Mouse (Mus musculus): Measurements from ENCODE around the gene Dnajc21. TPM values are rescaled to one million over a fixed set of nuclear protein-coding genes. Genes with fewer than 3 reads are reported as not detected.
"Not testable (repeated sequence)": the region's sequence is repeated elsewhere in the genome, so short reads cannot be mapped to it uniquely, and the experiment has no call there.

Dnajc21 gene
- 5.1 and 7.0 TPM in 2 replicates for polyA plus RNA-seq (2014; fragmentation: Nextera tagmentation; extraction: Ambion mirVana)

- H3K4me2 ChIP-seq (ENCODE audit: low read length) = peak within 1 kb of the TSS; percentile 82
- no peaks in the 10 kb centered on the region for H3K27me3 ChIP-seq (replicated peaks; ENCODE audit: control insufficient read depth, insufficient read depth, low read length)
- no peaks in the 10 kb centered on the region for H3K9me3 ChIP-seq (replicated peaks; ENCODE audit: control insufficient read depth, low read length)
- DNase-seq (ENCODE audit: low spot score) = peak; percentile 87
- 1% methylated on average over 57 of the region's 87 CpGs for WGBS
- H3K4me3 ChIP-seq (ENCODE audit: low read depth, low read length) = peak within 1 kb of the TSS; percentile 82
- peaks cover 5% of the 10 kb centered on the region; the same call in 1 of the 2 replicates for H3K4me1 ChIP-seq (ENCODE audit: control insufficient read depth, insufficient read depth, low read length)
- ATAC-seq = peak; percentile 95
- peaks cover 4% of the 10 kb centered on the region for H3K36me3 ChIP-seq (ENCODE audit: control insufficient read depth, insufficient read depth, low read length)
- peak within 1 kb of the TSS; percentile 87 for H3K27ac ChIP-seq (ENCODE audit: low read depth, low read length)
- H3K9ac ChIP-seq (ENCODE audit: low read length) = peak within 1 kb of the TSS; percentile 88
Observed at GRCm38 (mm10) chr15:10470151-10470831, at the start of gene Dnajc21. Gene Dnajc21, minus strand, starts transcription at chr15:10470516.

- no peak overlapping the region for H3K4me3 ChIP-seq (ENCODE audit: low read depth, low read length)
- no peak overlapping the region for H3K4me2 ChIP-seq (ENCODE audit: low read length)
- no peak for ATAC-seq
- H3K4me1 ChIP-seq (ENCODE audit: control insufficient read depth, insufficient read depth, low read length) = no peaks in the 10 kb centered on the region
- no peak overlapping the region for H3K9ac ChIP-seq (ENCODE audit: low read length)
- no peaks in the 10 kb centered on the region for H3K9me3 ChIP-seq (replicated peaks; ENCODE audit: control insufficient read depth, low read length)
- WGBS = 75% methylated on average over 7 of the region's 7 CpGs
- DNase-seq (ENCODE audit: low spot score) = no peak
- H3K27me3 ChIP-seq (replicated peaks; ENCODE audit: control insufficient read depth, insufficient read depth, low read length) = no peaks in the 10 kb centered on the region
- no peaks in the 10 kb centered on the region for H3K36me3 ChIP-seq (ENCODE audit: control insufficient read depth, insufficient read depth, low read length)
- H3K27ac ChIP-seq (ENCODE audit: low read depth, low read length) = no peak overlapping the region
Observed at GRCm38 (mm10) chr15:10515166-10515565, 44.9 kb upstream of the Dnajc21 start.

- Histone ChIP-seq H3K4me1 (ENCODE audit: control insufficient read depth, insufficient read depth, low read length) (no peaks in the 10 kb centered on the region), H3K27me3 (replicated peaks; ENCODE audit: control insufficient read depth, insufficient read depth, low read length) (no peaks in the 10 kb centered on the region), H3K36me3 (ENCODE audit: control insufficient read depth, insufficient read depth, low read length) (no peaks in the 10 kb centered on the region), H3K4me2 (ENCODE audit: low read length) (no peak overlapping the region), H3K27ac (ENCODE audit: low read depth, low read length) (no peak overlapping the region), H3K9ac (ENCODE audit: low read length) (no peak overlapping the region), H3K4me3 (ENCODE audit: low read depth, low read length) (no peak overlapping the region), H3K9me3 (replicated peaks; ENCODE audit: control insufficient read depth, low read length) (no peaks in the 10 kb centered on the region)
- 85% methylated on average over 11 of the region's 11 CpGs for WGBS
- ATAC-seq (no peak), DNase-seq (ENCODE audit: low spot score) (no peak)
Observed at GRCm38 (mm10) chr15:10506099-10506498, 35.8 kb upstream of the Dnajc21 start.

- 58% methylated on average over 11 of the region's 11 CpGs for WGBS
- no peaks in the 10 kb centered on the region for H3K4me1 ChIP-seq (ENCODE audit: control insufficient read depth, insufficient read depth, low read length)
- no peak overlapping the region for H3K4me3 ChIP-seq (ENCODE audit: low read depth, low read length)
- no peak overlapping the region for H3K4me2 ChIP-seq (ENCODE audit: low read length)
- H3K27ac ChIP-seq (ENCODE audit: low read depth, low read length) = no peak overlapping the region
- no peaks in the 10 kb centered on the region for H3K27me3 ChIP-seq (replicated peaks; ENCODE audit: control insufficient read depth, insufficient read depth, low read length)
- H3K36me3 ChIP-seq (ENCODE audit: control insufficient read depth, insufficient read depth, low read length) = peaks cover 1% of the 10 kb centered on the region; the same call in 1 of the 2 replicates
- H3K9me3 ChIP-seq (replicated peaks; ENCODE audit: control insufficient read depth, low read length) = no peaks in the 10 kb centered on the region
- DNase-seq (ENCODE audit: low spot score) (peak; percentile 83), ATAC-seq (peak; percentile 96)
- H3K9ac ChIP-seq (ENCODE audit: low read length) = no peak overlapping the region
Observed at GRCm38 (mm10) chr15:10500838-10501719, 30.8 kb upstream of the Dnajc21 start.

GRCm38 (mm10) chr15:10500035-10500434 is 29.7 kb upstream of the Dnajc21 start:
- H3K27me3 ChIP-seq (replicated peaks; ENCODE audit: control insufficient read depth, insufficient read depth, low read length) = no peaks in the 10 kb centered on the region
- ATAC-seq = no peak
- no peak for DNase-seq (ENCODE audit: low spot score)
- 85% methylated on average over 5 of the region's 5 CpGs for WGBS
- H3K9me3 ChIP-seq (replicated peaks; ENCODE audit: control insufficient read depth, low read length) = no peaks in the 10 kb centered on the region
- H3K36me3 ChIP-seq (ENCODE audit: control insufficient read depth, insufficient read depth, low read length) = peaks cover 5% of the 10 kb centered on the region; the same call in 1 of the 2 replicates
- H3K4me2 ChIP-seq (ENCODE audit: low read length) = no peak overlapping the region
- no peak overlapping the region for H3K4me3 ChIP-seq (ENCODE audit: low read depth, low read length)
- no peaks in the 10 kb centered on the region for H3K4me1 ChIP-seq (ENCODE audit: control insufficient read depth, insufficient read depth, low read length)
- no peak overlapping the region for H3K27ac ChIP-seq (ENCODE audit: low read depth, low read length)
- no peak overlapping the region for H3K9ac ChIP-seq (ENCODE audit: low read length)

GRCm38 (mm10) chr15:10499593-10499992 is 29.3 kb upstream of the Dnajc21 start:
- Histone ChIP-seq H3K4me1 (ENCODE audit: control insufficient read depth, insufficient read depth, low read length) (no peaks in the 10 kb centered on the region), H3K9me3 (replicated peaks; ENCODE audit: control insufficient read depth, low read length) (no peaks in the 10 kb centered on the region), H3K4me2 (ENCODE audit: low read length) (no peak overlapping the region), H3K9ac (ENCODE audit: low read length) (no peak overlapping the region), H3K27me3 (replicated peaks; ENCODE audit: control insufficient read depth, insufficient read depth, low read length) (no peaks in the 10 kb centered on the region), H3K36me3 (ENCODE audit: control insufficient read depth, insufficient read depth, low read length) (peaks cover 5% of the 10 kb centered on the region; the same call in 1 of the 2 replicates), H3K27ac (ENCODE audit: low read depth, low read length) (no peak overlapping the region), H3K4me3 (ENCODE audit: low read depth, low read length) (no peak overlapping the region)
- WGBS = 84% methylated on average over 5 of the region's 5 CpGs
- DNase-seq (ENCODE audit: low spot score) = no peak
- ATAC-seq = no peak

- 93% methylated on average over 1 of the region's 1 CpGs for WGBS
- ATAC-seq; H3K9me3 ChIP-seq (replicated peaks; ENCODE audit: control insufficient read depth, low read length); H3K27me3 ChIP-seq (replicated peaks; ENCODE audit: control insufficient read depth, insufficient read depth, low read length); H3K27ac ChIP-seq (ENCODE audit: low read depth, low read length); H3K4me3 ChIP-seq (ENCODE audit: low read depth, low read length); H3K4me1 ChIP-seq (ENCODE audit: control insufficient read depth, insufficient read depth, low read length); DNase-seq (ENCODE audit: low spot score); H3K4me2 ChIP-seq (ENCODE audit: low read length); H3K9ac ChIP-seq (ENCODE audit: low read length): not testable (repeated sequence)
- H3K36me3 ChIP-seq (ENCODE audit: control insufficient read depth, insufficient read depth, low read length) = peaks cover 25% of the 10 kb centered on the region
Observed at GRCm38 (mm10) chr15:10496696-10497095, 26.4 kb upstream of the Dnajc21 start.

- Histone ChIP-seq H3K9ac (ENCODE audit: low read length) (no peak overlapping the region), H3K27me3 (replicated peaks; ENCODE audit: control insufficient read depth, insufficient read depth, low read length) (no peaks in the 10 kb centered on the region), H3K9me3 (replicated peaks; ENCODE audit: control insufficient read depth, low read length) (no peaks in the 10 kb centered on the region), H3K4me2 (ENCODE audit: low read length) (no peak overlapping the region), H3K36me3 (ENCODE audit: control insufficient read depth, insufficient read depth, low read length) (peaks cover 25% of the 10 kb centered on the region), H3K27ac (ENCODE audit: low read depth, low read length) (no peak overlapping the region), H3K4me1 (ENCODE audit: control insufficient read depth, insufficient read depth, low read length) (no peaks in the 10 kb centered on the region), H3K4me3 (ENCODE audit: low read depth, low read length) (no peak overlapping the region)
- WGBS = 94% methylated on average over 11 of the region's 11 CpGs
- ATAC-seq = no peak
- DNase-seq (ENCODE audit: low spot score) = no peak
Observed at GRCm38 (mm10) chr15:10495944-10496343, 25.6 kb upstream of the Dnajc21 start.

- Histone ChIP-seq H3K4me1 (ENCODE audit: control insufficient read depth, insufficient read depth, low read length) (peaks cover 8% of the 10 kb centered on the region), H3K27me3 (replicated peaks; ENCODE audit: control insufficient read depth, insufficient read depth, low read length) (no peaks in the 10 kb centered on the region), H3K9me3 (replicated peaks; ENCODE audit: control insufficient read depth, low read length) (no peaks in the 10 kb centered on the region), H3K4me3 (ENCODE audit: low read depth, low read length) (no peak overlapping the region), H3K27ac (ENCODE audit: low read depth, low read length) (no peak overlapping the region), H3K36me3 (ENCODE audit: control insufficient read depth, insufficient read depth, low read length) (peaks cover 31% of the 10 kb centered on the region), H3K9ac (ENCODE audit: low read length) (no peak overlapping the region), H3K4me2 (ENCODE audit: low read length) (no peak overlapping the region)
- DNase-seq (ENCODE audit: low spot score) (no peak), ATAC-seq (no peak)
- 93% methylated on average over 5 of the region's 5 CpGs for WGBS
Observed at GRCm38 (mm10) chr15:10490101-10490500, 19.8 kb upstream of the Dnajc21 start.
